Mouse (Mus musculus): ENCODE results near the gene Arsb. TPM values are rescaled to one million over a fixed set of nuclear protein-coding genes. Genes with fewer than 3 reads are reported as not detected.

Gene Arsb
- polyA plus RNA-seq, 1 experiment: 19.1 TPM

DNA sequence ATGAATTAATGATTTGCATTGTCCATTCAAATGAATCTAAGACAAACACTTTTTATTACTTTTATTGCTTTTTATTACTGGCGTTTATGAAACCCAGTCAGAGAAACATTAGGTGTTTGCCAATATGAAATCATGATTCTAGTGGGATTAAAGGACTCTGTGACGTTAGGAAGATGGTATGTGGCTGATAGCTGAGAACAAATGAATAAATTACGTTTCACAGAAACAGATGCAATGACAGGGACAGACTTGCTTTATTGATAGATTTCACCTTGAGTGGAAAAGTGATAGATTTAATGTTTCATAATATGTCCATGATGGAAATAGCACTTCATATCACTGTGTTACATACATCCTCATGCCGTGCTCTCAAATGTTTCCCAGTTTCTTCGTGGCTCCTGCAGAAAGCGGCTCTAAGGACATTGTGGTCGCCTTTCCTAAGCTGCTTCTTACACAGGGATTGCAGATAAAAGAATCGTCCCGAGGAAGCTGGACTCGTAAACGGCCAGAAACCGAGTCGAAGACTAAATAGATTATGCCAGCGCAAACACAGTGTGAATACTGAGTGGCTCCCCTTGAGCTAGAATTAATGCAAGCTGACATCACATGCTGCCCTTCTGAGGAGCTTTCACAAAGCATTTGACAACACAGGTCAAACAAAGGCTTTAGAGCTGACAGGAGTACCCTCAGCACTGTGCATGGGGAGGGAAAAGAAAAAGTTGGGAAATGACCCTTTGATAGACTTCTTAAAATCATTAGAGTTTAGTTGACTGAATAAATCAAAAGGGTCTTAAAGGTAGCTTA, 18.6 kb upstream of the Arsb start:
- DNase-seq: no peak
- no peaks in the 10 kb centered on the region for H3K27me3 ChIP-seq (ENCODE audit: control insufficient read depth, insufficient read depth, low read length)
- WGBS: 95% methylated on average over 14 of the region's 14 CpGs
- H3K36me3 ChIP-seq (ENCODE audit: control insufficient read depth, insufficient read depth, low read length): no peaks in the 10 kb centered on the region
- H3K4me3 ChIP-seq (ENCODE audit: control insufficient read depth, insufficient read depth, low read length): no peak overlapping the region
- peaks cover 8% of the 10 kb centered on the region for H3K4me1 ChIP-seq (replicated peaks; ENCODE audit: control insufficient read depth, insufficient read depth, low read length)
- TF ChIP-seq CTCF (IDR thresholded peaks at IDR 0.05; ENCODE audit: borderline replicate concordance, control insufficient read depth, extremely low read depth, insufficient read depth, low read length, poor library complexity) (no peak), POLR2A (IDR thresholded peaks at IDR 0.05; ENCODE audit: control insufficient read depth, extremely low read depth, insufficient read depth, low read length, poor library complexity) (no peak)
- no peak overlapping the region for H3K27ac ChIP-seq (ENCODE audit: control insufficient read depth, insufficient read depth, low read length)

DNA sequence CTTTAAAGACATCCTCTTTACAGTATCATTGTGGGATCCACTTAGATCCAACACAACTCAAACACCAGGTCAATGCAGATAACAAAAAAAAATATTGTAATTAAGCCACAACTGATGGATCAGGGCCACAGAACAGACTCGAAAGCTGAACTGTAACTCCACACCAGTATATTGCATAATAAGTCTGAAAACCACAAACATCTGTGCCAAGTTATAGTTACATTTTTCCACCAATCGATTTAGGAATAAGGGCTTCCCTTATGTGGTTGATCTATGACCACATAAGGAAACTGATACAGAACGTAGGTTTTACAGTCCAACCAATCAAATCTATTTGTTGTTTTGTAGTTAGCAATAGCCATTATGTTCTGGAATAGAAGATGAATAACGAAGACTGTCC, 16.3 kb upstream of the Arsb start:
- Histone ChIP-seq H3K4me1 (replicated peaks; ENCODE audit: control insufficient read depth, insufficient read depth, low read length) (peaks cover 11% of the 10 kb centered on the region), H3K27ac (ENCODE audit: control insufficient read depth, insufficient read depth, low read length) (no peak overlapping the region), H3K4me3 (ENCODE audit: control insufficient read depth, insufficient read depth, low read length) (no peak overlapping the region), H3K27me3 (ENCODE audit: control insufficient read depth, insufficient read depth, low read length) (no peaks in the 10 kb centered on the region), H3K36me3 (ENCODE audit: control insufficient read depth, insufficient read depth, low read length) (no peaks in the 10 kb centered on the region)
- WGBS: 31% methylated on average over 4 of the region's 4 CpGs
- TF ChIP-seq CTCF (IDR thresholded peaks at IDR 0.05; ENCODE audit: borderline replicate concordance, control insufficient read depth, extremely low read depth, insufficient read depth, low read length, poor library complexity) (no peak), POLR2A (IDR thresholded peaks at IDR 0.05; ENCODE audit: control insufficient read depth, extremely low read depth, insufficient read depth, low read length, poor library complexity) (no peak)
- no peak for DNase-seq

- Histone ChIP-seq H3K4me1 (replicated peaks; ENCODE audit: control insufficient read depth, insufficient read depth, low read length) (peaks cover 11% of the 10 kb centered on the region), H3K36me3 (ENCODE audit: control insufficient read depth, insufficient read depth, low read length) (no peaks in the 10 kb centered on the region), H3K4me3 (ENCODE audit: control insufficient read depth, insufficient read depth, low read length) (no peak overlapping the region), H3K27ac (ENCODE audit: control insufficient read depth, insufficient read depth, low read length) (no peak overlapping the region), H3K27me3 (ENCODE audit: control insufficient read depth, insufficient read depth, low read length) (no peaks in the 10 kb centered on the region)
- no peak for TF ChIP-seq CTCF (IDR thresholded peaks at IDR 0.05; ENCODE audit: borderline replicate concordance, control insufficient read depth, extremely low read depth, insufficient read depth, low read length, poor library complexity)
- no peak for TF ChIP-seq POLR2A (IDR thresholded peaks at IDR 0.05; ENCODE audit: control insufficient read depth, extremely low read depth, insufficient read depth, low read length, poor library complexity)
- peak; percentile 11 for DNase-seq
- WGBS: 13% methylated on average over 7 of the region's 7 CpGs
These were observed 14.8 kb upstream of the Arsb start for GRCm38 (mm10) chr13:93756674-93757073.

DNA sequence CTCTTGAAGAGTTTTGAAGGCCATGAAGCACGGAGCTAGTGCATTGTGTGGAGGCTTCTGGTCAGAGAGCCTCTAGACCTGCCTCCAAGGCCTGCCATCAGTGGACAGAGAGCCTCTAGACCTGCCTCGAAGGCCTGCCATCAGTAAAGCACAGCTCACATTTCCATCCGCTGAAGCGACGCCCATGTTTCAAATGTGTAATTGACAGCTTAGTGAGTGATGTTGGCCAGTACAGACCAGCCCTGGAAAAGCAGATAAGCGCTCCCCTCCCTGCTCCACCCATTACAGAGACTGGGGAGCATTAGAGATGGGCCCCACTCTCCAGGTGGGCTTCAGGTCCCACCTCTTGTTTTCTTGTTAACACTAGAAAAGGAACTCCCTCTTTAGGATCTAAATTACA, 13.9 kb upstream of the Arsb start:
- WGBS: 97% methylated on average over 6 of the region's 6 CpGs
- no peak overlapping the region for H3K4me3 ChIP-seq (ENCODE audit: control insufficient read depth, insufficient read depth, low read length)
- H3K27me3 ChIP-seq (ENCODE audit: control insufficient read depth, insufficient read depth, low read length): no peaks in the 10 kb centered on the region
- H3K36me3 ChIP-seq (ENCODE audit: control insufficient read depth, insufficient read depth, low read length): no peaks in the 10 kb centered on the region
- peaks cover 11% of the 10 kb centered on the region for H3K4me1 ChIP-seq (replicated peaks; ENCODE audit: control insufficient read depth, insufficient read depth, low read length)
- no peak overlapping the region for H3K27ac ChIP-seq (ENCODE audit: control insufficient read depth, insufficient read depth, low read length)
- TF ChIP-seq CTCF (IDR thresholded peaks at IDR 0.05; ENCODE audit: borderline replicate concordance, control insufficient read depth, extremely low read depth, insufficient read depth, low read length, poor library complexity): no peak
- no peak for TF ChIP-seq POLR2A (IDR thresholded peaks at IDR 0.05; ENCODE audit: control insufficient read depth, extremely low read depth, insufficient read depth, low read length, poor library complexity)
- no peak for DNase-seq

GRCm38 (mm10) chr13:93758149-93758898, 13.1 kb upstream of the Arsb start:
- Histone ChIP-seq H3K36me3 (ENCODE audit: control insufficient read depth, insufficient read depth, low read length) (no peaks in the 10 kb centered on the region), H3K4me3 (ENCODE audit: control insufficient read depth, insufficient read depth, low read length) (no peak overlapping the region), H3K27me3 (ENCODE audit: control insufficient read depth, insufficient read depth, low read length) (no peaks in the 10 kb centered on the region), H3K4me1 (replicated peaks; ENCODE audit: control insufficient read depth, insufficient read depth, low read length) (peaks cover 14% of the 10 kb centered on the region), H3K27ac (ENCODE audit: control insufficient read depth, insufficient read depth, low read length) (no peak overlapping the region)
- TF ChIP-seq POLR2A (IDR thresholded peaks at IDR 0.05; ENCODE audit: control insufficient read depth, extremely low read depth, insufficient read depth, low read length, poor library complexity): no peak
- no peak for TF ChIP-seq CTCF (IDR thresholded peaks at IDR 0.05; ENCODE audit: borderline replicate concordance, control insufficient read depth, extremely low read depth, insufficient read depth, low read length, poor library complexity)
- DNase-seq: no peak
- 59% methylated on average over 14 of the region's 14 CpGs for WGBS

DNA sequence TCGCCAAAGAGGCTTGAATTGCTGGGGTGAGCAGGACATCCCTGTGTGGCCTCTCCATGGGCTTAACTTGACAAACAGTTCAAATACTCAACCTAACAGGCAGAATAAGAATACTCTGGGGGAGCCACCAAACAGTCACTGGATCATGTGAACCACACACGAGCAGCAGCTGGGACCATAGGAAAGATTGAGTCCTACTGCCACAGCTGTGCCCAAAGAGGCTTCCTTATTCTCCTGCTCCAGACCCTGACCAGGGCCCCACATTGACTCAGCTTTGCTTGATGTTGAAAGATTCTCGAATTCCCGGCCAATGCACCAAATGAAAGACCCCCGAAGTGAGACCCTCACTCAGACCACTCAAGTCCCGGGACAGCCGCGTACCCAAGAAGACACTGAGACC, 9.6 kb upstream of the Arsb start:
- 98% methylated on average over 8 of the region's 8 CpGs for WGBS
- Histone ChIP-seq H3K27ac (ENCODE audit: control insufficient read depth, insufficient read depth, low read length) (no peak overlapping the region), H3K4me1 (replicated peaks; ENCODE audit: control insufficient read depth, insufficient read depth, low read length) (peaks cover 10% of the 10 kb centered on the region), H3K36me3 (ENCODE audit: control insufficient read depth, insufficient read depth, low read length) (no peaks in the 10 kb centered on the region), H3K27me3 (ENCODE audit: control insufficient read depth, insufficient read depth, low read length) (no peaks in the 10 kb centered on the region), H3K4me3 (ENCODE audit: control insufficient read depth, insufficient read depth, low read length) (no peak overlapping the region)
- TF ChIP-seq CTCF (IDR thresholded peaks at IDR 0.05; ENCODE audit: borderline replicate concordance, control insufficient read depth, extremely low read depth, insufficient read depth, low read length, poor library complexity): no peak
- no peak for TF ChIP-seq POLR2A (IDR thresholded peaks at IDR 0.05; ENCODE audit: control insufficient read depth, extremely low read depth, insufficient read depth, low read length, poor library complexity)
- no peak for DNase-seq

Data from thymus, adult 2 months (tissue).